Comparison of ENCODE assay signal across 8 mouse cellular contexts in the genomic region with DNA sequence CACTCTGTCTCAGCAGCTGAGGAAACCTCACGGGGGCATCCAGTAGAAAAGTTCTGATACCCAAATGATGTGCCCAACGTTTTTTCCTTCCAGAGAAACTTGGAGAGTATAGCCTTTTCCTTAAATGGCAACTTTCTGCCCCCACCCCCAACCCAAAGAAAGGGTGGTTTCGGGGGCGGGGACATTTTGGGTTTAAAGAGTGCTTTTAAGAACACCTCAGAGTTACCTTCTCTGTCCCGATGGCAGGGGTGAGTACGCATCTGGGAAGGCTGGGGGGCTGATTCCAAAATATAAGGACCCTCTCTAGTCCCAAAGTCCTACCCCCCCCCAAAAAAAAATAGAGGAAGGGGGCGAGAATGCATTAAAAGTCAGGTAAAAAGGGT. TPM values are rescaled to one million over a fixed set of nuclear protein-coding genes. Genes with fewer than 3 reads are reported as not detected.
DNase-seq lines count a peak whose midpoint lies in the region; ATAC-seq and TF ChIP-seq lines count a peak whose summit lies in the region.

No protein-coding gene starts in this region.

- DNase-seq in spleen, postnatal 36 days (ENCODE audit: low spot score in 2 of 2) = peak; percentile 38 to 40
- DNase-seq in spleen, postnatal 4 days (ENCODE audit: low spot score in 2 of 2) = no peak
- no peak for DNase-seq in liver, postnatal 0 days
- peak; percentile 75 to 76 for DNase-seq in thymus, postnatal 36 days
- no peak for DNase-seq in layer of hippocampus, adult 18-20 months (ENCODE audit: low spot score in 2 of 2)
- no peak for DNase-seq in Muller cell, postnatal 12 days (ENCODE audit: inconsistent ontology term)

- TF ChIP-seq EP300 in liver, postnatal 0 days (IDR thresholded peaks at IDR 0.05; ENCODE audit: low read depth) = no peak

- H3K4me3 ChIP-seq in forebrain, embryonic 16.5 days (replicated peaks; ENCODE audit: low read length) = peak overlapping the region; percentile 54
- H3K4me3 ChIP-seq in liver, postnatal 0 days (ENCODE audit: low read depth, low read length) = peak overlapping the region; percentile 55

- TF ChIP-seq CTCF in liver, postnatal 0 days (IDR thresholded peaks at IDR 0.05; ENCODE audit: low read depth) = no peak

- WGBS in forebrain, embryonic 16.5 days = 1% methylated on average over 7 of the region's 7 CpGs
- WGBS in liver, postnatal 0 days (ENCODE audit: insufficient replicate concordance) = 1% methylated on average over 7 of the region's 7 CpGs

- peaks cover 37% of the 10 kb centered on the region for H3K4me1 ChIP-seq in forebrain, embryonic 16.5 days (replicated peaks; ENCODE audit: control insufficient read depth, insufficient read depth, low read length)
- H3K4me1 ChIP-seq in liver, postnatal 0 days (ENCODE audit: insufficient read depth) = peaks cover 15% of the 10 kb centered on the region

- no peak overlapping the region for H3K27ac ChIP-seq in forebrain, embryonic 16.5 days (ENCODE audit: low read length)
- no peak overlapping the region for H3K27ac ChIP-seq in liver, postnatal 0 days (ENCODE audit: low read depth)

- no peaks in the 10 kb centered on the region for H3K36me3 ChIP-seq in forebrain, embryonic 16.5 days (ENCODE audit: control insufficient read depth, insufficient read depth)
- no peaks in the 10 kb centered on the region for H3K36me3 ChIP-seq in liver, postnatal 0 days (replicated peaks; ENCODE audit: insufficient read depth, low read length)

- H3K9ac ChIP-seq in forebrain, embryonic 16.5 days (replicated peaks; ENCODE audit: low read depth, low read length) = peak overlapping the region; percentile 64
- H3K9ac ChIP-seq in liver, postnatal 0 days (replicated peaks) = no peak overlapping the region

- ATAC-seq in forebrain, embryonic 16.5 days = no peak
- ATAC-seq in liver, postnatal 0 days = no peak
- ATAC-seq in megakaryocyte-erythroid progenitor cell, adult 5-6 weeks (replicated peaks; ENCODE audit: low FRiP score, low TSS enrichment, poor library complexity, severe bottlenecking) = no peak

- H3K27me3 ChIP-seq in forebrain, embryonic 16.5 days (replicated peaks; ENCODE audit: control insufficient read depth, insufficient read depth, low read length) = peaks cover 9% of the 10 kb centered on the region; the same call in 1 of the 2 replicates
- peaks cover 75% of the 10 kb centered on the region for H3K27me3 ChIP-seq in liver, postnatal 0 days (ENCODE audit: insufficient read depth, low read length)

- H3K4me2 ChIP-seq in forebrain, embryonic 16.5 days (ENCODE audit: low read length) = peak overlapping the region; percentile 93
- H3K4me2 ChIP-seq in liver, postnatal 0 days (ENCODE audit: low read depth, low read length) = peak overlapping the region; percentile 76

- no peaks in the 10 kb centered on the region for H3K9me3 ChIP-seq in forebrain, embryonic 16.5 days (ENCODE audit: control insufficient read depth, low read length)
- H3K9me3 ChIP-seq in liver, postnatal 0 days (ENCODE audit: low read length) = no peaks in the 10 kb centered on the region

RNA-seq across cellular contexts. Expression of a gene that starts 2.3 kb away (rescaled TPM):
- 12.1 and 12.7 TPM in 2 replicates for polyA plus RNA-seq in forebrain, embryonic 16.5 days (2015; fragmentation: Nextera tagmentation; extraction: Ambion mirVana)
- polyA plus RNA-seq in liver, postnatal 0 days (2015; fragmentation: Nextera tagmentation; extraction: Ambion mirVana) = 2.0 and 2.2 TPM in 2 replicates
- total RNA-seq in layer of hippocampus, adult 18-20 months (2021) = 1 to 10 TPM; 4.0 to 4.9 TPM
- 7.2 and 47.8 TPM in 2 replicates for total RNA-seq in megakaryocyte-erythroid progenitor cell, adult 5-6 weeks (2014; fragmentation: Nextera tagmentation)
- total RNA-seq in megakaryocyte-erythroid progenitor cell, adult 5-6 weeks (2017) = 0.23 and 0.34 TPM in 2 replicates

Comparison
In these comparisons a context has a peak if more than half of its experiments do, and no peak if none do; other contexts are left out.
1. DNase-seq: peak in spleen, postnatal 36 days (2 of 2) and thymus, postnatal 36 days (2 of 2); none in spleen, postnatal 4 days (0 of 2), liver, postnatal 0 days (single experiment), layer of hippocampus, adult 18-20 months (0 of 2) and Muller cell, postnatal 12 days (single experiment).